8 mouse cellular contexts compared by ENCODE assay signal in genomic region chr11:16950976-16951760, GRCm38 (mm10). TPM values are rescaled to one million over a fixed set of nuclear protein-coding genes. Genes with fewer than 3 reads are reported as not detected.
A peak's percentile ranks its signal among the peaks of the same experiment; 100 is the strongest.
DNase-seq lines count a peak whose midpoint lies in the region; ATAC-seq and TF ChIP-seq lines count a peak whose summit lies in the region.

Gene Fbxo48 (plus strand): TSS chr11:16951375.

- H3K4me2 ChIP-seq in forebrain, embryonic 16.5 days (ENCODE audit: low read length), result peak within 1 kb of the TSS; percentile 75
- peak within 1 kb of the TSS; percentile 75 for H3K4me2 ChIP-seq in lung, embryonic 14.5 days

- peaks cover 18% of the 10 kb centered on the region for H3K36me3 ChIP-seq in G1E (replicated peaks)
- H3K36me3 ChIP-seq in forebrain, embryonic 16.5 days (ENCODE audit: control insufficient read depth, insufficient read depth), result no peaks in the 10 kb centered on the region
- no peaks in the 10 kb centered on the region; the same call in 1 of the 2 replicates for H3K36me3 ChIP-seq in lung, embryonic 14.5 days (ENCODE audit: insufficient read depth)
- no peaks in the 10 kb centered on the region for H3K36me3 ChIP-seq in thymus, adult 2 months (ENCODE audit: control insufficient read depth, insufficient read depth, low read length)

- no peaks in the 10 kb centered on the region for H3K9me3 ChIP-seq in G1E (replicated peaks)
- H3K9me3 ChIP-seq in forebrain, embryonic 16.5 days (ENCODE audit: control insufficient read depth, low read length), result no peaks in the 10 kb centered on the region
- no peaks in the 10 kb centered on the region for H3K9me3 ChIP-seq in lung, embryonic 14.5 days (ENCODE audit: low read depth, low read length)

- DNase-seq in G1E (ENCODE audit: low spot score), result peak; percentile 66
- peak; percentile 94 to 98 for DNase-seq in cerebellum, adult 18-20 months
- peak; percentile 93 to 95 for DNase-seq in heart, postnatal 36 days
- peak; percentile 94 to 97 for DNase-seq in layer of hippocampus, adult 2 months (ENCODE audit: low spot score in 2 of 2)
- DNase-seq in lung, embryonic 14.5 days, result peak; percentile 99
- DNase-seq in thymus, adult 2 months, result peak; percentile 97

- H3K27me3 ChIP-seq in G1E (ENCODE audit: insufficient read depth, low read length), result no peaks in the 10 kb centered on the region
- H3K27me3 ChIP-seq in forebrain, embryonic 16.5 days (replicated peaks; ENCODE audit: control insufficient read depth, insufficient read depth, low read length), result no peaks in the 10 kb centered on the region
- H3K27me3 ChIP-seq in lung, embryonic 14.5 days (ENCODE audit: insufficient read depth, low read length), result no peaks in the 10 kb centered on the region
- H3K27me3 ChIP-seq in thymus, adult 2 months (ENCODE audit: control insufficient read depth, insufficient read depth, low read length), result no peaks in the 10 kb centered on the region

- H3K4me3 ChIP-seq in G1E (ENCODE audit: low read depth, low read length), result peak within 1 kb of the TSS; percentile 85
- H3K4me3 ChIP-seq in forebrain, embryonic 16.5 days (replicated peaks; ENCODE audit: low read length), result peak within 1 kb of the TSS; percentile 52
- H3K4me3 ChIP-seq in layer of hippocampus, adult 2 months, result peak within 1 kb of the TSS; percentile 77
- H3K4me3 ChIP-seq in lung, embryonic 14.5 days (ENCODE audit: low read depth, low read length), result peak within 1 kb of the TSS; percentile 61
- H3K4me3 ChIP-seq in olfactory bulb, adult 2 months (ENCODE audit: insufficient read depth, low read depth, low read length), result peak within 1 kb of the TSS; percentile 93
- H3K4me3 ChIP-seq in thymus, adult 2 months (ENCODE audit: control insufficient read depth, insufficient read depth, low read length), result peak within 1 kb of the TSS; percentile 71

- WGBS in forebrain, embryonic 16.5 days, result 0% methylated on average over 38 of the region's 38 CpGs
- WGBS in lung, embryonic 14.5 days, result under 1% methylated on average over 38 of the region's 38 CpGs
- WGBS in olfactory bulb, adult 2 months, result under 1% methylated on average over 38 of the region's 38 CpGs
- under 1% methylated on average over 38 of the region's 38 CpGs for WGBS in thymus, adult 2 months

- no peak within 1 kb of the TSS for H3K27ac ChIP-seq in forebrain, embryonic 16.5 days (ENCODE audit: low read length)
- H3K27ac ChIP-seq in layer of hippocampus, adult 2 months, result no peak within 1 kb of the TSS
- peak within 1 kb of the TSS; percentile 59 for H3K27ac ChIP-seq in lung, embryonic 14.5 days (ENCODE audit: low read depth)
- no peak within 1 kb of the TSS for H3K27ac ChIP-seq in olfactory bulb, adult 2 months (ENCODE audit: insufficient read depth, low read depth, low read length)
- no peak within 1 kb of the TSS for H3K27ac ChIP-seq in thymus, adult 2 months (ENCODE audit: control insufficient read depth, insufficient read depth, low read length)

- H3K4me1 ChIP-seq in G1E (ENCODE audit: insufficient read depth, low read depth, low read length), result peaks cover 39% of the 10 kb centered on the region
- peaks cover 5% of the 10 kb centered on the region; the same call in 1 of the 2 replicates for H3K4me1 ChIP-seq in forebrain, embryonic 16.5 days (replicated peaks; ENCODE audit: control insufficient read depth, insufficient read depth, low read length)
- H3K4me1 ChIP-seq in lung, embryonic 14.5 days (ENCODE audit: insufficient read depth), result peaks cover 6% of the 10 kb centered on the region
- peaks cover 3% of the 10 kb centered on the region; the same call in 1 of the 2 replicates for H3K4me1 ChIP-seq in olfactory bulb, adult 2 months (ENCODE audit: control insufficient read depth, insufficient read depth, low read length)
- H3K4me1 ChIP-seq in thymus, adult 2 months (replicated peaks; ENCODE audit: control insufficient read depth, insufficient read depth, low read length), result no peaks in the 10 kb centered on the region; the same call in 1 of the 2 replicates

- TF ChIP-seq POLR2A in olfactory bulb, adult 2 months (IDR thresholded peaks at IDR 0.05; ENCODE audit: insufficient read depth, low read depth, low read length), result no peak
- TF ChIP-seq POLR2A in thymus, adult 2 months (IDR thresholded peaks at IDR 0.05; ENCODE audit: control insufficient read depth, extremely low read depth, insufficient read depth, low read length, poor library complexity), result peak; percentile 69

- TF ChIP-seq CTCF in G1E (IDR thresholded peaks at IDR 0.05; ENCODE audit: low read depth, low read length), result no peak
- no peak for TF ChIP-seq CTCF in layer of hippocampus, adult 2 months (conservative IDR thresholded peaks at IDR 0.05)
- TF ChIP-seq CTCF in lung, embryonic 14.5 days (IDR thresholded peaks at IDR 0.05; ENCODE audit: low read depth), result no peak
- no peak for TF ChIP-seq CTCF in olfactory bulb, adult 2 months (IDR thresholded peaks at IDR 0.05; ENCODE audit: insufficient read depth, low read depth, low read length)
- 0 out of 2 replicates have a peak, but pooled peaks have one; percentile 14 for TF ChIP-seq CTCF in thymus, adult 2 months (IDR thresholded peaks at IDR 0.05; ENCODE audit: borderline replicate concordance, control insufficient read depth, extremely low read depth, insufficient read depth, low read length, poor library complexity)

- peak; percentile 96 for ATAC-seq in G1E (ENCODE audit: extremely low read depth, insufficient number of reproducible peaks, low FRiP score, poor library complexity, severe bottlenecking)
- peak; percentile 100 for ATAC-seq in forebrain, embryonic 16.5 days
- ATAC-seq in lung, embryonic 14.5 days (ENCODE audit: insufficient read depth), result peak; percentile 99

- H3K9ac ChIP-seq in forebrain, embryonic 16.5 days (replicated peaks; ENCODE audit: low read depth, low read length), result peak within 1 kb of the TSS; percentile 58
- peak within 1 kb of the TSS; percentile 70 for H3K9ac ChIP-seq in lung, embryonic 14.5 days

- intact Hi-C loops in heart, postnatal 36 days (cut with DNase I), result loop anchor here (2.0 to 5.0 kb wide), 4 partner anchors 154 to 1001 kb away; partner anchors contain the start of genes Etaa1, Pno1 and Sec61g

RNA-seq across cellular contexts. Expression of gene Fbxo48, which starts in this region (rescaled TPM):
- total RNA-seq in G1E (2014; fragmentation: Nextera tagmentation) (34.1 and 48.9 TPM in 2 replicates), G1E (2017) (16.0 and 18.7 TPM in 2 replicates)
- 0.76 and 1.3 TPM in 2 replicates for polyA plus RNA-seq in G1E (2012)
- polyA plus RNA-seq in forebrain, embryonic 16.5 days (2015; fragmentation: Nextera tagmentation; extraction: Ambion mirVana), result 0.91 and 1.1 TPM in 2 replicates
- under 1 TPM; 0.16 to 0.28 TPM for total RNA-seq in heart, postnatal 36 days (2021)
- 1 to 10 TPM; 1.7 to 2.7 TPM for total RNA-seq in layer of hippocampus, adult 2 months (2021)
- polyA plus RNA-seq in lung, embryonic 14.5 days (2014; fragmentation: Nextera tagmentation; extraction: Ambion mirVana), result 2.0 and 2.8 TPM in 2 replicates
- not detected in 2 replicates for polyA plus RNA-seq in olfactory bulb, adult 2 months (2012; ENCODE audit: insufficient read depth, insufficient read length, low replicate concordance, missing spikeins)
- polyA plus RNA-seq in thymus, adult 2 months (2012; rRNA removed), result 2.3 and 4.1 TPM in 2 replicates

Comparison
In these comparisons a context has a peak if more than half of its experiments do, and no peak if none do; other contexts are left out.
1. RNA of gene Fbxo48 (total RNA-seq): 16.0 to 48.9 TPM in G1E; 1.7 to 2.7 TPM in layer of hippocampus, adult 2 months and 0.16 to 0.28 TPM in heart, postnatal 36 days; every median in the first group is over 4 times any median in the second.
2. Peak in DNase-seq in heart, postnatal 36 days; RNA of the gene not detected or under 1 TPM.
3. Peak in every context shown above with its lines, with median percentiles within 50 percentile points of each other: ATAC-seq, DNase-seq and H3K4me3 ChIP-seq.